Mouse (Mus musculus): ENCODE results near the gene Slc41a2. TPM values are rescaled to one million over a fixed set of nuclear protein-coding genes. Genes with fewer than 3 reads are reported as not detected.
A peak's percentile ranks its signal among the peaks of the same experiment; 100 is the strongest.
"Not testable (repeated sequence)": the region's sequence is repeated elsewhere in the genome, so short reads cannot be mapped to it uniquely, and the experiment has no call there.

Gene Slc41a2
- polyA plus RNA-seq, 1 experiment from 2014 or later = 0.95 TPM

DNA sequence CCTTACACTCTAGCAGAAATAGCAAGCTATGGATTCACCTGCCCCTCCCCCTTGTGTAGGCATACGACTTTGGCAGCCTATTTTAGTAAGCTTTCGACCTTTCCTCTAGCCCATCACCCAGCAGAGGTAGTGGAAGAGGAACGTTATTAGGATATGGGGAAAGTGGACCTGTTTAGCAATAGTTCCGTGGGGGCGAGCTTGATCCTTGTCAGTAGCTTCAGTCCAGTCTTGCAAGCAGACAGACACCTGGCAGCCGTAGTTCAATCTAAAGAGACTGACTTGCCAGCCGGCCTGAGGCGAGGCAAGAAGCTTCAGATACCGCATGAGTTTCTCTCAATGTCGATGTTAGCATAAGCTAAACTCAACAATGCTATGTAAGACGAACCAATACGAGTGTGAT, 18.7 kb upstream of the Slc41a2 start:
- Histone ChIP-seq H3K9ac (ENCODE audit: low read length) (no peak overlapping the region), H3K4me3 (ENCODE audit: low read length) (no peak overlapping the region), H3K9me3 (ENCODE audit: control insufficient read depth, low read length) (no peaks in the 10 kb centered on the region), H3K36me3 (ENCODE audit: control insufficient read depth, insufficient read depth, low read length) (no peaks in the 10 kb centered on the region), H3K27ac (ENCODE audit: low read length) (no peak overlapping the region), H3K4me2 (ENCODE audit: low read depth, low read length) (no peak overlapping the region), H3K4me1 (replicated peaks; ENCODE audit: control insufficient read depth, insufficient read depth, low read length) (peaks cover 12% of the 10 kb centered on the region), H3K27me3 (ENCODE audit: control insufficient read depth, insufficient read depth, low read depth, low read length) (no peaks in the 10 kb centered on the region)
- ATAC-seq (ENCODE audit: low read depth) = no peak
- 71% methylated on average over 12 of the region's 12 CpGs for WGBS

DNA sequence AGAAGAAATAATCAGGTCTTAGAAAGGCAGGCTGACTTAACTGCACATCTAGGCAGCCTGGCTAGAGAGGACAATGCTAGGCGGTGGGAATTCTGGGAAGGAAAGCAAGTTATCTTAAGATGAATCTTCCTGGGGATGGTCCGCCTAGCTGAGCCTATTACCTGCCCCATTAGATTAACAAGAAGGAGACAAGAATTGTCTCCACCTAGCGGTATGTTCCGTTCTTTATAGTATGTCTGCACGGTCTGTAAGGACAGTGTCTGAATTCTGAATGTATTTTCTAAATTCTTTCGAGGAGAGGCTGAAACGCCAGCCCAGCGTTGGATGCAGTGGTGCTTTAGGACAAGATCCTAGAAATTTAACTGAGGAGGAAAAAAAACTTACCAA, 16.6 kb upstream of the Slc41a2 start:
- Histone ChIP-seq H3K9me3 (ENCODE audit: control insufficient read depth, low read length) (no peaks in the 10 kb centered on the region), H3K9ac (ENCODE audit: low read length) (no peak overlapping the region), H3K27me3 (ENCODE audit: control insufficient read depth, insufficient read depth, low read depth, low read length) (no peaks in the 10 kb centered on the region), H3K4me2 (ENCODE audit: low read depth, low read length) (peak overlapping the region; percentile 48), H3K36me3 (ENCODE audit: control insufficient read depth, insufficient read depth, low read length) (no peaks in the 10 kb centered on the region), H3K4me1 (replicated peaks; ENCODE audit: control insufficient read depth, insufficient read depth, low read length) (peaks cover 6% of the 10 kb centered on the region), H3K27ac (ENCODE audit: low read length) (peak overlapping the region; percentile 85), H3K4me3 (ENCODE audit: low read length) (peak overlapping the region; percentile 7; the same call in 1 of the 2 replicates)
- 47% methylated on average over 8 of the region's 8 CpGs for WGBS
- peak; percentile 53 for ATAC-seq (ENCODE audit: low read depth)

DNA sequence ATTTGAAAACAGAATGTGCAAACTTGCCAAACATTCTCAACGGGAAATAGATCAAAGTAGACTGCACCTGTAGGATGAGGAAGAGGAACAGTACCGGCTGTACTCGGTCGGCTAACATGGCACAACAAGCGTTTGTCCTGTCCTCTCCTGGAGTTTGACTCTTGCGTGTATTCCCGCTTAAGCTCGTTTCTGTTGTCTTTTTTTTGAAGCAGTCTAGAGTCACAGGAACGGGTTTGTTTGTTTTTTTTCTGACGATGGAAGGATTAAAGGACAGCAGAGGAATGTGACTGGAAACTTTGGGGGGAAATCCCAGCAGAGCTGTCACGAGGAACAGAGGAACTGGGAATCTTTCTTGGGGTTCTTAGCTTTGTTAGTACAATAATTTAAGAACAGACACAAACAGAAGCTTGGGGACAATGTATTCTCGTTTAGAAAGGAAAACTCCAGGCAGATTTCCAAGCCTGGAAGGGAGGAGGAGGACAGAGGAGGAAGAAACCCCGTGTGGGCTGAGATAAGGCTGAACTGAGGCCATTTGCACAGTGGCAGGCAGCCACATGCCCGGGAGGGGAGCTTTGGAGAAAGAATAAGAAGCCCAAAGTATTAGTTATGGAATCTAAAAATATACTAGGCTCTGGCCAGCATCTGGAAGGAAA, 16.1 kb upstream of the Slc41a2 start:
- Histone ChIP-seq H3K27me3 (ENCODE audit: control insufficient read depth, insufficient read depth, low read depth, low read length) (no peaks in the 10 kb centered on the region), H3K36me3 (ENCODE audit: control insufficient read depth, insufficient read depth, low read length) (no peaks in the 10 kb centered on the region), H3K4me2 (ENCODE audit: low read depth, low read length) (peak overlapping the region; percentile 48), H3K9me3 (ENCODE audit: control insufficient read depth, low read length) (no peaks in the 10 kb centered on the region), H3K27ac (ENCODE audit: low read length) (peak overlapping the region; percentile 85), H3K9ac (ENCODE audit: low read length) (peak overlapping the region; percentile 29; the same call in 1 of the 2 replicates), H3K4me3 (ENCODE audit: low read length) (peak overlapping the region; percentile 7; the same call in 1 of the 2 replicates), H3K4me1 (replicated peaks; ENCODE audit: control insufficient read depth, insufficient read depth, low read length) (peaks cover 6% of the 10 kb centered on the region)
- 10% methylated on average over 14 of the region's 14 CpGs for WGBS
- ATAC-seq (ENCODE audit: low read depth) = peak; percentile 90

DNA sequence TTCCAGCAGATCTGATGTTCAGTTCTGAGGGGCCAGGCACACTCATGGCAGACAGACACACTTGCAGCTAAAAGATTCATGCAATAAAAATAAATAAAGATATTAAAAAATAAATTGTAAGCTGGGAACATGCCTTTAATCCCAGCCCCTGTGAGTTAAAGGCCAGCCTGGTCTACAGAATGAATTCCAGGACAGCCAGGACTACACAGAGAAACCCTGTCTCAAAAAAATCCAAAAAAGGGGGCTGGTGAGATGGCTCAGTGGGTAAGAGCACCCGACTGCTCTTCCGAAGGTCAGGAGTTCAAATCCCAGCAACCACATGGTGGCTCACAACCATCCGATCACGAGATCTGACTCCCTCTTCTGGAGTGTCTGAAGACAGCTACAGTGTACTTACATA, 14.1 kb upstream of the Slc41a2 start:
- H3K36me3 ChIP-seq (ENCODE audit: control insufficient read depth, insufficient read depth, low read length); H3K9me3 ChIP-seq (ENCODE audit: control insufficient read depth, low read length); H3K9ac ChIP-seq (ENCODE audit: low read length); H3K27ac ChIP-seq (ENCODE audit: low read length); ATAC-seq (ENCODE audit: low read depth); H3K27me3 ChIP-seq (ENCODE audit: control insufficient read depth, insufficient read depth, low read depth, low read length); H3K4me2 ChIP-seq (ENCODE audit: low read depth, low read length); H3K4me1 ChIP-seq (replicated peaks; ENCODE audit: control insufficient read depth, insufficient read depth, low read length); H3K4me3 ChIP-seq (ENCODE audit: low read length): not testable (repeated sequence)
- 85% methylated on average over 2 of the region's 4 CpGs for WGBS

DNA sequence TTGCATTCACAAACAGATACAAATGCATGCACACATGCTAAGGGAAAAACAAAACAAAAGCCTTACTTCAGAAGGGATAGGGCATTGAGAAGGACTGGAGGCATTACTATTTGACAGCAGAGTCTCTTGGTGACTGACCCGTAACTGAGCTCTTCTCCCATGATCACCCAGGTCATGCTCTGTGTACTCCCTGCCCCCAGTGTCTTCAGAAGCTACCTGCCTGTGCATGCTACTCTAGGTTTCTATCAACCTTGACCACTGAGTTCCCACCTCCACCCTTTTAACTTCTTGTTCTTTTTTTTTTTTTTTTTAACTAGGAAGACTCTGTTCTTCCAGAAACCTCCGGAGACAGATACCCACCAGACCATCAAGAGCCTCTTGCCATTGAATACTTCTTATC, 13.0 kb upstream of the Slc41a2 start:
- H3K4me2 ChIP-seq (ENCODE audit: low read depth, low read length) = no peak overlapping the region
- 87% methylated on average over 2 of the region's 2 CpGs for WGBS
- ATAC-seq (ENCODE audit: low read depth) = no peak

DNA sequence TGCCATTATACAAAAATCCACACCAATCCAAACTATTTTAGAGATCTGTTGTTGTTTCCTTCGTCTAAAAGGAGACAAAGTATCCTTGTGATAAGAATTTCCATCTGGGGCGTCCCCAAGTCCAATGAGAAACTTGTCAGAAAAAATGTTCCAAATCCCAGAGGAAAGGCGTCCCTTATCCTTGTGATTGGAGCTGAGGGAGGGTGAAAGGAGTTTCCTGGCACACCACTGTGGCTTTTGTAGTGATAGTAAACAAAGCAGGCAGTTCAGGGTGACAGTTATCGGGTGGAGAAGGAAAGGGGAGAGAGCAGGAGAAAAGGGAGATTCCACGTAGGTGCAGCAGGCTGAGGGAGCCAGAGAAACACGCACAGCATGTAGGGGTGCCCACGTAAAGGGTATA, 9.8 kb upstream of the Slc41a2 start:
- 19% methylated on average over 7 of the region's 7 CpGs for WGBS
- Histone ChIP-seq H3K9ac (ENCODE audit: low read length) (0 out of 2 replicates have a peak overlapping the region, but pooled peaks have one; percentile 21), H3K36me3 (ENCODE audit: control insufficient read depth, insufficient read depth, low read length) (no peaks in the 10 kb centered on the region), H3K9me3 (ENCODE audit: control insufficient read depth, low read length) (no peaks in the 10 kb centered on the region), H3K4me1 (replicated peaks; ENCODE audit: control insufficient read depth, insufficient read depth, low read length) (no peaks in the 10 kb centered on the region), H3K27me3 (ENCODE audit: control insufficient read depth, insufficient read depth, low read depth, low read length) (no peaks in the 10 kb centered on the region), H3K27ac (ENCODE audit: low read length) (no peak overlapping the region), H3K4me2 (ENCODE audit: low read depth, low read length) (no peak overlapping the region), H3K4me3 (ENCODE audit: low read length) (no peak overlapping the region)
- no peak for ATAC-seq (ENCODE audit: low read depth)

More for the DNA sequence above, 13.0 kb upstream of the Slc41a2 start:
- no peaks in the 10 kb centered on the region for H3K9me3 ChIP-seq (ENCODE audit: control insufficient read depth, low read length)
- H3K9ac ChIP-seq (ENCODE audit: low read length) = no peak overlapping the region
- no peaks in the 10 kb centered on the region for H3K27me3 ChIP-seq (ENCODE audit: control insufficient read depth, insufficient read depth, low read depth, low read length)
- no peak overlapping the region for H3K27ac ChIP-seq (ENCODE audit: low read length)
- peaks cover 6% of the 10 kb centered on the region for H3K4me1 ChIP-seq (replicated peaks; ENCODE audit: control insufficient read depth, insufficient read depth, low read length)
- no peaks in the 10 kb centered on the region for H3K36me3 ChIP-seq (ENCODE audit: control insufficient read depth, insufficient read depth, low read length)
- H3K4me3 ChIP-seq (ENCODE audit: low read length) = no peak overlapping the region

DNA sequence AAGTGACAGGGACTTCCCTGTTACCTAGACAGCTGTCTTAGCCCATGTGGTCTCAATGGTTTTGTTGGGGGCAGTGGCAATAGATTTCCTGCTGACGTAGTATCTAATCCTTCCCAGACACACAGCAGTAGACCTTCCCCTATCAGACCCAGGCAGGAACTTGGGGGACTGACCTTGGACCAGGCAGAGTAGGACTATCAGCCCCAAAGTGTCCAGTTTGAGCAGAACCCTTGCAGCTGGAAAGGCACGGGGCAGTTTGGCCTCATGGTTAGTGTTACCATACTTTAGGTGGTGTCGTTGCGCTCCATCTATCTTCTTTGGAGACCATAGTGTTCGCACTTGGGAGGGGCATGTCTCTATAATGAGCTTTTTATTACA, 8.7 kb upstream of the Slc41a2 start:
- no peaks in the 10 kb centered on the region for H3K36me3 ChIP-seq (ENCODE audit: control insufficient read depth, insufficient read depth, low read length)

DNA sequence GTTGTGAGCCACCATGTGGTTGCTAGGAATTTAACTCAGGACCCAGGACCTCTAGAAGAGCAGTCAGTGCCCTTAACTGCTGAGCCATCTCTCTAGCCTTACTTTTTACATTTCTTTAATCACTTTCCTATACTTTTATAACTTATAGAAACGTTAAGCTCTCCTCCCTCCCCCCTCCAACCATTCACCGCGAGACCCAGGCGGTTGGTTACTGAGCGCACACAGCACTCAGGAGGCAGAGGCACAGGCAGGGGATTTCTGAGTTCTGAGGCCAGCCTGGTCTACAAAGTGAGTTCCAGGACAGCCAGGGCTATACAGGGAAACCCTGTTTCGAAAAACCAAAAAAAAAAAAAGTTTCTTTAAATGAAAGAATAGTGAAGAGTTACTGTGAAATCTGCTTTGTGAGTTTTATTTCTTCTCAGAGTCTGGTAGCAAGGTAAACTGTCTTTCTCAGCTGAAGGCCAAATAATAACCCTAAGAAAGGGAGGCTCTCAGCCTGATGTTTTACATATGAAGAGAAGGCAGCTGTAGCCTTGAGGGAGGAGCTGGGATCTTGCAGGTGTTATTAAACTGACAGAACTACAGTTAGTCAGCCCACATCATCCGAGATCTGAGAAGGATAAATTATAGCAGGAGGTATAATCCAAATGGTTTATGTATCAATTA, 8.1 kb upstream of the Slc41a2 start:
- Histone ChIP-seq H3K27me3 (ENCODE audit: control insufficient read depth, insufficient read depth, low read depth, low read length) (no peaks in the 10 kb centered on the region), H3K9ac (ENCODE audit: low read length) (no peak overlapping the region), H3K36me3 (ENCODE audit: control insufficient read depth, insufficient read depth, low read length) (no peaks in the 10 kb centered on the region), H3K4me3 (ENCODE audit: low read length) (no peak overlapping the region), H3K27ac (ENCODE audit: low read length) (no peak overlapping the region), H3K9me3 (ENCODE audit: control insufficient read depth, low read length) (no peaks in the 10 kb centered on the region), H3K4me2 (ENCODE audit: low read depth, low read length) (no peak overlapping the region), H3K4me1 (replicated peaks; ENCODE audit: control insufficient read depth, insufficient read depth, low read length) (no peaks in the 10 kb centered on the region)
- 49% methylated on average over 7 of the region's 7 CpGs for WGBS
- ATAC-seq (ENCODE audit: low read depth) = no peak

More for the DNA sequence above, 8.7 kb upstream of the Slc41a2 start:
- Histone ChIP-seq H3K9me3 (ENCODE audit: control insufficient read depth, low read length) (no peaks in the 10 kb centered on the region), H3K9ac (ENCODE audit: low read length) (no peak overlapping the region), H3K4me2 (ENCODE audit: low read depth, low read length) (no peak overlapping the region), H3K4me3 (ENCODE audit: low read length) (no peak overlapping the region), H3K27ac (ENCODE audit: low read length) (no peak overlapping the region), H3K27me3 (ENCODE audit: control insufficient read depth, insufficient read depth, low read depth, low read length) (no peaks in the 10 kb centered on the region), H3K4me1 (replicated peaks; ENCODE audit: control insufficient read depth, insufficient read depth, low read length) (no peaks in the 10 kb centered on the region)
- 83% methylated on average over 5 of the region's 5 CpGs for WGBS
- no peak for ATAC-seq (ENCODE audit: low read depth)

DNA sequence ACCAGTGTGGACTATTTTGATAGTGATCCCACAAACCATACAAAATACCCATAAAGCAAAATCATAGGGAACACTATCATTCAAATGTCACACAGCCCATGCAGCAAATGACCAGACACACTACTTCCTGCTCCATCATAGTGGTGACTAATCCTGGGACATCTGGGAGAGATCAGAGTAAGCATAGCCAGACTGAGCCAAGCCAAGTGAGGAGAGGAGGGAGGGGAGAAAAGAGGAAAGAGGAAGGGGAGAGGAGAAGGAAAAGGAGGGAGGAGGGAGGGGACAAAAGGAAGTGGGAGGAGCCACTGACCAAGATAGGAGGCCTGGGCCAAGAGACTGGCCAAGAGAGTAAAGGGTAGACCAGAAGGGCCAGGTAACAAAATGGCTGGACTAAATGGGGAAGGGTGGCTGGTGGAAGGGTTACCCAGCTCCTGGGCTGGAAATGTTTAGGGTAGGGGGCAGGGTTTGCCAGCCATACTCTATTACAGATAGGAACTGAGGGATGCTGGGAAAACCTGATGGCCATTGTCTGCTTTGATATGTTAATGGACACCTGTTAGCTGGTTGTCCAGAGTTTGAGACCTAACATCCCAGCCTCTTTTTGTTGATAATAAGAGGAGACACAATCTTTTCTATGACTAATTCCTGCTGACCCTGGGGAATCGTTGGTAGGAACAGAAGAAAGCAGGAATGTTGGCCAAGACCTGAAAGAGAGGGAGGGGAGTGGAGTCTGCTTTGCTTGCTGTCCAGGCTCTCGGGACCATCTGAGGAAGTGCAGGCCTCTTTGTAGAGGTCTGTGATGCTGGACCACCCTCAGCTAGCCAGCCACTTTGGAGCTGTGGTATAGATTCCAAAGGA, 6.4 kb upstream of the Slc41a2 start:
- Histone ChIP-seq H3K9ac (ENCODE audit: low read length) (no peak overlapping the region), H3K27ac (ENCODE audit: low read length) (no peak overlapping the region), H3K4me1 (replicated peaks; ENCODE audit: control insufficient read depth, insufficient read depth, low read length) (no peaks in the 10 kb centered on the region), H3K27me3 (ENCODE audit: control insufficient read depth, insufficient read depth, low read depth, low read length) (peaks cover 2% of the 10 kb centered on the region; the same call in 1 of the 2 replicates), H3K4me2 (ENCODE audit: low read depth, low read length) (no peak overlapping the region), H3K9me3 (ENCODE audit: control insufficient read depth, low read length) (no peaks in the 10 kb centered on the region), H3K4me3 (ENCODE audit: low read length) (no peak overlapping the region), H3K36me3 (ENCODE audit: control insufficient read depth, insufficient read depth, low read length) (no peaks in the 10 kb centered on the region)
- no peak for ATAC-seq (ENCODE audit: low read depth)
- WGBS = 55% methylated on average over 2 of the region's 2 CpGs
